Mouse (Mus musculus): ENCODE measurements at regions not wholly inside any gene's neighbourhood (a gene's known extent, or its start where the extent isn't known, plus 50 kb on each side); places are given as distances from the start of the nearest gene placed in this dataset.

DNA sequence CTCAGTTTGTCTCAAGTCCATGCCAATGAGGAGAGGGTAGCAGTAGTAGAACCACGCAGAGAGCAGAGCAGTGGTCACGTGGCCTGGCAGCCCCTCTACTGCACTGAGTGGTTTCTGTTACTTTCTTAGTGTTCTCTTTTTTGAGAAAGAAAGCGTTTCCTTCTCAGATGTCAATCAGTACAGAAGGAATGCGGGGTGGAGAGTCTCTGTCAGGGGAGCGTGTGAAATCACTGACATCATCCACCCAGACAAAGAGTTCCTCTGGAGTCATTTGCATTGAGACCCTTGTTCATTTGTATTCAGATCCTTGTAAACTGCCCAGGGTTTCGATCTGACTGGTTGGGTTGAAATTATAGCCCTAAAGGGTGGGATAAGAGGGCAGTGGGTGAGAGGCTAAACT, 85.8 kb upstream of the Nckap5 start:
- DNase-seq: no peak

- no peak for DNase-seq
Observed at GRCm38 (mm10) chr1:126911277-126912060, 80.9 kb upstream of the Nckap5 start.

DNA sequence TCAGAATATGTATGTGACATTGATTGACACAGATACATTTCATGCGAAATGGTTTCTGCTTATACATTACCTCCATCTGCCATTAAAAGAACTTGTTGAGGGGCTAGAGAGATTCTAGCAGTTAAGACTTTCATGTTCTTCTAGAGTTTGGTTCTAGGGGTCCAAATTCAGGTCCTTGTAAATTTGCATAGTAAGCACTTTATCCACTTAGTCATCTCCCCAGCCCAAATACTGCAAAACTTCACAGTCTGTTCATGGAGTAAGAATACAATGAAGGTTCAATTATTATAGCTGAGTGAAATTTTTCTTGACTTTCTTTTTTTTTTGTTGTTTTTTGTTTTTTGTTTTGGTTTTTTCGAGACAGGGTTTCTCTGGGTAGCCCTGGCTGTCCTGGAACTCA, 76.8 kb upstream of the Nckap5 start:
- no peak for DNase-seq

- DNase-seq: no peak
Observed at GRCm38 (mm10) chr1:126898484-126898883, 67.9 kb upstream of the Nckap5 start.

- DNase-seq: no peak
Observed at GRCm38 (mm10) chr1:126896895-126897294, 66.3 kb upstream of the Nckap5 start.

DNA sequence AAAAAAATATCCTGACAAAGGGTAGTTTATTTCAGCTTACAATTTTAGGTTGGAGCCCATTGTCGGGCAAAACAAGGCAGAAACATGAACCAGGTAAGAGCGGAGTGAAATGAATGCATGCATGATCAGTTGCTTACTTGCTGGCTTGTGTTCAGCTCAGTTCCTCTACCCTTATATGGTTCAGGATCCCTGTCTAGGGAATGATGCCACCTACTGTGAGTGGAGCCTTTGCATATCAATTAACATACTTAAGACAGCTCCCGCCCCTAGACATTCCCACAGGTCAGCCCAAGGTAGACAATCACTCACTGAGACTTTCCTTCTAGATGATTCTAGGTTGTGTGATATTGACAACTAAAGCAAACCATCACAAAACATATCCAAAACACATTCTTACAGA, 50.2 kb upstream of the Nckap5 start:
- no peak for DNase-seq

Data from kidney, adult 8-10 months (tissue).